Mouse (Mus musculus) erythroblast, adult 5-6 weeks (primary cell): ENCODE results near the gene Olfr155. TPM values are rescaled to one million over a fixed set of nuclear protein-coding genes. Genes with fewer than 3 reads are reported as not detected.

Source experiments
- ATAC-seq: replicated peaks from 2 replicates; pipeline ENCODE4 v1.8.0; 2016; ENCODE audit warnings: moderate number of reproducible peaks, mild to moderate bottlenecking, moderate TSS enrichment, inconsistent platforms; ENCODE audit not compliant: poor library complexity, low FRiP score, severe bottlenecking
- total RNA-seq, 2 experiments: library from RNA; stranded (forward) in 1 of 2; stranded (reverse) in 1 of 2; fragments of 150-400 nt in 1 of 2; fragments of 200-764, 138-1000 nt in 1 of 2; gene quantifications; 2 replicates each; pipeline versions ENCODE4 v1.2.3 to v1.2.4; 2015 to 2017; ENCODE audit warnings: low replicate concordance in 2 of 2

The Olfr155 gene
- total RNA-seq (2015; ENCODE audit: low replicate concordance) (not detected in 2 replicates), total RNA-seq (2017; ENCODE audit: low replicate concordance) (not detected in 2 replicates)

DNA sequence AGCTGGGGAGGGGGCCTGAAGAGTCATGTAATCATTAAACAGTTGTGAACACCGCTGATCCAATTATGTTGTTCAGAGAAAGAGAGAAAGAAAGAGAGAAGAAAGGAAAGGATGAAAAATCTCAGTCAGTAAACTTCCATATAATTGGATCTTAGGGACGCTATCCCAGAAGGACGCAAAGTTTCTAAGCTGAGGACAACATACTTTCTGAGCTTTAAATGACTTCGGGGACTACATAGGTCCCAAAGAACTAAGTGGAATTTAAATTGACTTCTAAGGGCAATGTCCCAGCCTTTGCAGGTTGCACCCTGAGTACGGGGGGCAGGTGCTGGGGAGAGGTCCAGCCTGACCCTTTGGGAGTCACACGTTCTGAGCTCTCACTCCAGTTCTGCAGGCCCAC lies at the start of gene Olfr155:
Gene Olfr155, plus strand, starts transcription at position 301 of the 400 bp plus-strand sequence.
- no peak for ATAC-seq

DNA sequence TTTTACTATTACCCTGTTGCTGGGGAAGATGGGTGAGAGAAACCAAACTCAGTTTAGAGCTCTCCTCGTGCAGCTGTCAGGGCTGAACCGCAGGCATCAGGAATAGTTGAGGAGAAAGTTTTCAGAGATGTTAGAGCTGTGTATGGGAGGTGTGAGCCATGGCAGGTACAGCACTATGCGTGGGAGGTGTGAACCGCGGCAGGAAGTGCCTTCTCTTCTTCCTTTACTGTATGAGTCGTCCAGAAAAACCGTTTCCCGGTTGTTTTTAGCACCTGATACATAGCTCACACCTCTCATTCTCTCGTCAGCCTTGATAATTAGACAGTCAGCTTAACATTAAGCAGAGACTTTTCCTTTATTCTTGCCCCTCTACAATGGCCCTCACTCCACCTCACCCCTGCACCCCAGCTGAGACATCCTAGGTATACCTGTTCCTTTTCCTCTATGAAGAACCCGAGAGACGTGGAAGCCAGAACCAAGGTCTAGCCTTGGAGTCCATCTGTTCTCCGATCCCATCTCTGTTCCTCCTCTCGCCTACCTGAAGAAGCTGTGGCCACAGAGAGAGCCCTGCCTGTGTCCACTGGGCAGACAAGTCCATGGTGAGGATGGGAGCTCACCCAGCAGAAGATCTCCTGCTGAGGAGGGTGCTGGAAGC lies 28.3 kb upstream of the Olfr155 start:
- no peak for ATAC-seq

DNA sequence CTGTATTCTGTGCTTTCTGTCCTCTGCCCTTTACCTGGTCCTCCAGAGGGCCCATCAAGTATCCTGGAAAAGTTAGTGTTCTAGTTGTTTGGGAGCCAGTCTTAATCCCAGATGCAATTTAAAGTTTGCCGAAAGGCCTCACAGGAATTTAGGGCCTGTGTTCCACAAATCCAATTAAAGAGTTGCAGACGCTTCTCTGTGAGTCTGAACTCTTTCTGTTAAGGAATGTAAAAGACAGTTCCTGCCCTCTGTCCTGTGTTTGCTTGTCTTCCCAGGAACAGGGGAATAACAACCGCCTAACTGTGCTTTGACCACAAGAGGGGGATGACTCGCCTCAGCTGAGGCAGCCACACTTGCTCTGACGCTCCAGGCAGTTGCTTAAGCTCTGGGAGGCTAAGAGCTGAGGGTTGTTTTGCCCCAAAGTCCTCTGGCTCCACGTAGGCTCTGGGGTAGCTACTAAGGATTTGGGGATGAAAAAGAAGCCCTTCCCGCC lies 27.5 kb upstream of the Olfr155 start, which contains the start of gene Olfr156:
Gene Olfr156, minus strand, starts transcription at position 51 of the 493 bp plus-strand sequence.
- ATAC-seq = no peak

DNA sequence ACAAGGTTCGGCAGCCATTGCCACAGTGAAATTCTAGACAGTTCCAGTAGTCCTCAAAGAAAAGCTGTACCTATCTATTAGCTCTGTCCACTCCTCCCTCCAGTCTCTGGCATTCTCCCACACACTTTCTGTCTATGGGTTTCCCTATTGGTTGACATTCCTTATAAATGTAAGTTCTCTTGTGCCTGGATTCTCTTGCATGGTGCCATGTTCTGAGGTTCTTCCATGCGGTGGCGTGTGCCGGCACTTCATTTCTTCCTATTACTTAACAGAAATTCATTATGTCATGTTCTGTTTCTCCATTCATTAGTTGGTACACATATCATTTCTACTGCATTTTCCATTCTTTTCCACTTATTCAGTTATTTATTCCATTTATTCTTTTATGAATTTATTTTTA lies 22.6 kb upstream of the Olfr155 start:
- ATAC-seq = no peak

DNA sequence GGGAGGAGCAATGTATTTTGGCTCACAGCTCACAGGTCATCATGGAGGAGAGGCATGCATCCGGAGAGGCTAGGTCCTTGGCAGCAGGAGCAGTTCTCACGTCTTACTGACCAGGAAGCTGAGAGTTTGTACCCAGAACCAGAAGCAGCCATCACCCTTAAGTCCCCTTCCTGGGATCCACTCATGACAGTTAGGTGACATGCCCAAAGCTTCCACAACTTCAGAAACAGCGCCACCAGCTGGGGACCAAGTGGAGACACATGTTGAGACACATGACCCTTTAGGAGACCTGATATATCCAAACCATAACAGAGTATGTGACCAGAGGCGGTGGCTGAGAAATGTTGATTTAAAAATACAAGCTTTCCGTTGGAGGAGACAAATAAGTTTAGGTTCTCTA lies 19.3 kb upstream of the Olfr155 start:
- ATAC-seq = no peak

DNA sequence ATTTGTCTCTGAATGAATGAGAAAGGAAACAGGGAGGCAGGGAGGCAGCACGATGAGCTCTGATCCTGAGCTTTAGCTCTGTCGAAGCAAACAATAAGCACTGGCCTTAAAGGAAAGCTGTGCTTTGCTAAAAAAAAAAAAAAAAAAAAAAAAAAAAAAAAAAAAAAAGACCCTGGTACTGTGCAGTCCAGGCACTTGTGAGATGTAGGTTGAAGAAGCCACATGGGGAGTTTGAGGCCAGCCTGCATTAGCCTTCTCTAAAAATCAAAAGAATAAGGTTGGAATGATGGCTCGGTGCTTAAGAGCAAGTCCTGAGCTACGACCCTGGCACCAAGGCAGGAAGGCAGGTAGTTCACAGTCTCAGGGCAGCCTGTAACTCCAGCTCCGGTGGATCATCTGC lies 17.6 kb upstream of the Olfr155 start:
- no peak for ATAC-seq

DNA sequence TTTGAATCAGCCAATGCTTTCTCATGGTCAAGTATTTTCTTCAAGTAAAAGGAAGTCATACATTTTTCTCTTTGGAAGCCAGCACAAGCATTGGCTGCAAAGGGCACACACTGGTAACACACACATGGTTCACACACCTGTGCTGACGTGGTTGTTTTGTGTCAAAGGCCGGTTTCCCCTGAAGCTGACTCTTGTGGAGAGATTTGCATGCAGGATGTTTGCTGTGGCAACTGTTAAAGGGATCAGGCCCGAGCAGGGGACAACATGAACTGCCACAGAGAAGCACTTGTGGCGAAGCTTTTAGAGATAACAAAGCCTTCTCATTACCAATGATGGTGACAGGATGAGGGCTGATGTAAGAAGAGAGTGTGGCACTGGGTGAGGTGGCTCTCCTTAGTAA lies 16.6 kb upstream of the Olfr155 start:
- ATAC-seq = no peak

DNA sequence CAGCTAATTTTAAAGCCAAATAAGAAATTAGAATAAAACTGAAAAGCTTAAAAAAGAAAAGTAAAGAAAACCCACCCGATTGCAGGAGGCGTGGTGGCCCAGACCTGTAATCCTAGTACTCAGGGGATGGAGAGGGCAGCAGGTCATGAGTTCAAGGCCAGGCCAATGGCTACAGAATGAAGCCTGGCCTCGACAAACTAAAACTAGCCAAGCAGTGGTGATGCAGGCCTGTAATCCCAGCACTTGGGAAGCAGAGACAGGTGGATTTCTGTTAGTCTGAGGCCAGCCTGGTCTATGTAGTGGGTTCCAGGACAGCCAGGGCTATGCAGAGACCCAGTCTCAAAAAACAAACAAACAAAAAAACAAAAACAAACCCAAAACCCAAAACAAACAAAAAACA lies 13.0 kb upstream of the Olfr155 start:
- no peak for ATAC-seq

DNA sequence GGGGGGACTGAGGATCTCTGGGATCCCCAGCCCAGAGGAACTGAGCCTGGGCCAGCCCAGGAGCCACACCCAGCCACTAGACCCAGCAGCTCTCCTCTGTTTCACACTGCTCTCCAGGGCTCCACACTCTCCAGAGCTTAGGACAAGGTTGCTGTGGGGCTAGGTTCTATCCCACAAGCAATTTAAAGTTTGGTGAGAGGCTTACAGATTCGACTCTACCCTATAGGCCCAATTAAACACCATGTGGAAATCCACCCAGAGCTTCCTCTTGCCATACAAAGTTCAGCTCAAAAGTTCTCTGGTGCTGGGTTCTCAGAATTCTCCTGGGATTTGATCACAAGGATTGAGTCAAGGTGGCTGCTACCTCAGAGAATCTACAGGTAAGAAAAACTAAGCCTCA lies 11.3 kb upstream of the Olfr155 start, which contains the start of gene Olfr157:
Gene Olfr157, minus strand, starts transcription at position 101 of the 400 bp plus-strand sequence.
- ATAC-seq = no peak

DNA sequence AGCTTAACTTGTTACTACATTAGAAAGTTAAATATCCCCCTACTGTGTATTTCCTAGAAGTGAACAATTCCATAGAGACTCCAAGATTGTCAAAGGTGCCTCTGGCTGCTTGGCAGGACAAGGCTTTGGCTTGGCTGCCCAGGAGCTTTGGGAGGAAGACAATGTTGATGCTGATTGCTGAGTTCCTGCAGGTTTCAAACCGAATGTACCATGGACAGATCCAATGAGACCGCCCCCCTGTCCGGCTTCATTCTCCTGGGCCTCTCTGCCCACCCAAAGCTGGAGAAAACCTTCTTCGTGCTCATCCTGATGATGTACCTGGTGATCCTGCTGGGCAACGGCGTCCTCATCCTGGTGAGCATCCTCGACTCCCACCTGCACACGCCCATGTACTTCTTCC lies 2.7 kb downstream of the Olfr155 start:
- no peak for ATAC-seq

DNA sequence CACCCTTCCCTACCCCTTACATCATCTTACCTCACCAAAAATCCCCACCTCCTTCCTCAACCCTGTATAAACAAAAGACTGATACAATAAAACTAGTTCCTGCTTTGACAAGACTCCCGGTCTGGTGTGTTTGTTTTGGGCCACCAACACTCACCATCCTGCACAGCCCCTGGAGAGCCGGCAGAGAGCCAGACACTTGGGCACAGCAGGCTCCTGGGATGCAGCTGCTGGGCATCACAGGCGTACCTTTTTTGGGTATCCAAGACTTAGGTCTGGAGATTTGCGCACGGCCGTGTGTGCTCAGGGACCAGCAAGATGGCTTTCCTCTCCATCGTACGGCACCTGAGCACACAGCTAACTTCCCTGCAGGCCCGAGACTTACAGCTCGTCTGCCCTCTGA lies 8.5 kb downstream of the Olfr155 start:
- ATAC-seq = no peak

DNA sequence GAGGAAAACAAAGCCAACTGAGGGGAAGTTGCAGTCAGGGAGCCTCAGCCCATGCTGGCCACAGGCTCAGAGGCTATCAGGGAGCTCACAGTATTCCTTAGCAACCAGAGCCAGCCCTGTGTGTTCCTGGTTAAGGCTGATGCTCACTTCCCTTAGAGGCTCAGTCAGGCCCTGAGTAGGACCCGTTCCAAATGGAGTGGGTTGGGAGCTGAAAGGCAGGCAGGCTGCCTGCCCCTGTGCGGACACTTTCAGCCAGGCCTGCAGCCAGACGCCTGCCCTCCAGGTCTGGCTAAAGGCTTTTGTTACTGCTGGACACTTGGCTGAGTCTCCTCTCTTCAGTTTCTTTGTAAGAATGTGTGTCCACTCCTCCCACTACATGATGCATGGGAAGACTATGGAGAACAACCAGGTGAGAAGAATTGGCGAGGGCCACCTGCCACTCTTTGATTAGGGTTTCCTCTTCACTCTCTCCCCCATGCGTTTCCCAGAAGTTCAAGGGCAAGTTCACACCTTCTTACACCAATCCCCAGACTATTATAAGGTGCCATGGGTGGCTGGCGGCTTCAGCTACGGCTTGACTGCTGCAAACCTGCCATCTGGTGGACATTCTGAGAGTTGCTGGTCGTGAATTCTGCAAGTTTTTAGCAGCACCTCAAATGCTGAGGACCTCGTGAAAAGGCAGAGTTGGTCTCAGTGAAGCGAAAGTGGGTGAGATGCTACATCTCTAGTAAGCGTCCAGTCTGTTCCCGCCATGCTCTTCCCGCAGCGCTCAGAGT lies 9.6 kb downstream of the Olfr155 start:
- ATAC-seq = 0 out of 2 replicates have a peak, but pooled peaks have one; percentile 57

DNA sequence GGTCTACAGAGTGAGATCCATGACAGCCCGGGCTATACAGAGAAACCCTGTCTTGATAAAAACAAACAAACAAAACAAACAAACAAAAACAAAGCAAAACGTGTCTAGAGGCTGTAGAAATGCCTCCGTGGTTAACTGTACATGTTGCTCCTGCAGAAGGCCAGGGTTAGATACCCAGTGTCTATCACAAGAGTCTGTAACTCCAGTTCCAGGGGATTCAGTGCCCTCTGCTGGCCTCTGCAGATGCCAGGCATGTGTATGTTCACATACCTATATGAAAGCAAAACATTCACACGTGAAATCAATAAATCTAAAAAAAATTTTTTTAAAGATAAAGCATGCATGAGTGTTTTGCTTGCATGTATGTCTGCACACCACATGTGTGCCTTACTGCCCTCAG lies 11.9 kb downstream of the Olfr155 start:
- ATAC-seq = no peak

DNA sequence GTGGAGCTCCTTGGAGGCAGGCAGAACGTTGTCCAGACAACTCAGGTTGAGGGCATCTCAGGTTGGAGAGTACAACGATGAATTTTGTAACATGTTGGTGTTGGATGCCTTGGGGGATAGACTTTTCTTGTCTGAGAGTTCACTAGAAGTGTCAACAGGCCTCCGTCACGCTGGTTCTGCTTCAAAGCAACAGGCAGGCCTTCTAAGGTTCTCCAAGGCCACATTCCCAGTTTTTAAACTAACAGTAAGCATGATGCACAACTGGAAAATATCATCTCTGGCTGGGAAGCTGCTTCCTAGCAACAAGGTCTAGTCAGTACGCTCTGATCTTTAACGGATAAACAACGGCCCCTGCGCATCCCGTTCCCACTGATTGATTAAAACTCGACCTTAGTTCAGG lies 18.5 kb downstream of the Olfr155 start:
- no peak for ATAC-seq

DNA sequence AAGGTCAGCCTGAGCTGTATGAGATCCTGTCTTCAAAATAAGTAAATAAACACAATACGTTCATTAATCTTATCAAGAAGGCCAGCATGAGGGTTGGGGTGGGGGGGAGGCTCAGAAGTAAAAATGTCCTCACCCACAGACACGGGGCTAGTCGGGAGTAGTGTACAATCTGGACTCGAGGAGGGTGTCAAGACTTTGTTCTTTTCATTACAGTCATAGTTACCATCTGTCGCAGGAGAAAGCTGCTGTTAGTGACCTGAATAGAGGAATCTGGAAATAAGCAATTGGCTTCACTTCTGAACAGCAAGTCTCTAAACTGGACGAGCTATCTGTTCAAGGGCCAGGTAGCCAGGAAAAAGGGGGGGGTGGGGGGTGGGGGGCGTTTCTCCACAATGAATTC lies 23.1 kb downstream of the Olfr155 start:
- no peak for ATAC-seq

DNA sequence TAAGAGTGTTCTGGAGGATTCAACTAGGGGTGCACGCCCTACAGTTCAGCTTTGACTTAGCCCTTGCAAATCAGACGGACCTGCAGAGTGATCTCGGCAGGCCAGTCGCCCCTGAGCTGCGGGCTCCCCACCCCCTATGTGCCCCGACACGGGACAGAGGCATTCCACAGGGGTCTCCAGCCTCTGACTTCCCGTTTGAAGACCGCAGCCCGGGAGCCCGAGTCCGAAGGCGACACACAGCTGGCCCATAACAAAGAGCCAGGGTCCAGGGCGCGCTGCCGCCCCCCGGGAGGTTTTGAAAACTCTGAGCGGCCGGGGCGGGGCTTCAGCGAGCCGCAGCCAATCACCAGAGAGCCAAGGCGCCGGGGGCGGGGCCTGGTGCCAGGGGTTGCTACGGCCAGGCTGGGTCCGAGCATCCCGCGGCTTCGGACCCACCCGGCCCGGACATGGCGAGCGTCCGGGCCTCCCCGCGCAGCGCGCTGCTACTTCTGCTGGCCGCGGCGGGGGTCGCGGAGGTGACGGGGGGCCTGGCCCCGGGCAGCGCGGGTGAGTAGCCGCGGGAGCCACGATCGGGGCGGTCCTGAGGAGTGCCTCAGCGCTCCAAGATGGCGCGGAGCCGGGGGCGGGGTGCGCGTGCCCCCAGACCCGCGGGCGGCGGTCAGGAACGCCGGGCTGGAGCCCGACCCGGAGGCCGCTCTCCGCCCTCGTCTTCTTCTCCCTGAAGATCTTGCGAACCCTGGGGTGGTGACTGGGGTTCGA lies 24.0 kb downstream of the Olfr155 start, which contains the start of gene Reck:
Gene Reck, plus strand, starts transcription at position 371 of the 759 bp plus-strand sequence.
- peak; percentile 72; the same call in 1 of the 2 replicates for ATAC-seq

DNA sequence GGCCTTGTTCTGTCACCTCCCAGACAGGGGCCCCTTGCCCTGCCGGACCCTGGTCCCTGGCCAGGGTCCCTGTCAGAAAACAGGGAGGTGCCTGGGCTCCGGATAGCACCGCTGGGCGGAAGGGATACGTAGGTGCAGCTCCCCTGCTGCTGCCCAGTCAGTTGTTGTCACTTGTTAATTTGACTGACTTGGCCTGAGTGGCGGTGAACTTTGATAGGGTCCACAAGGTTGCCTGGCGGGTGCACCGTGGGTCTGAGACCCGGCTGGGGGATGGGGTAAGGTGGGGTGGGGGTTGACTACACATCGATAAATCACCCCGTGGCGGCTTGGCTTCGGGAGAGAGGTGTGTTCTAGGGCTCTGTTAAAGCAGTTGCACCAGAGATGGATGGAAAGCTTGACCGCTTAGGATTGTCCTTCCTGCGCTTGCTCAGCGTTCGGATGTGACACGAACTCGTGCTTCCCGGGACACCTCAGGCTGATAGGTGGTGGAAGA lies 24.6 kb downstream of the Olfr155 start:
- ATAC-seq = no peak

DNA sequence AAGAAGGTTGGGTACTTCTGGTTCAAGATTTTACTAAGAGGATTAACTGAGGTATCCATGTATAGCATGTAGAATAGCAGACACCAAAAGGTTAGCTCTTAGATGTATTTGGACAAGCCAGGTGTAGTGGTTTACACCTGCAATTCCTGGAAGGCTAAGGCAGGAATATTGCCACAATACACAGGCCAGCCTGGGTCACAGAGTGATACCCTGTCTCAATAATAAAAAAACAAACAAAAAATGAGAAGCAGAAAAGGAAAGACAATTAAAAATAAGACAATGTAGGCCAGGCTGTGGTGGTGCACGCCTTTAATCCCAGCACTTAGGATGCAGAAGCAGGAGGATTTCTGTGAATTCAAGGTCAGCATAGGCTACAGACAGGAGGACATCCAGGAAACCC lies 25.9 kb downstream of the Olfr155 start:
- ATAC-seq = no peak

DNA sequence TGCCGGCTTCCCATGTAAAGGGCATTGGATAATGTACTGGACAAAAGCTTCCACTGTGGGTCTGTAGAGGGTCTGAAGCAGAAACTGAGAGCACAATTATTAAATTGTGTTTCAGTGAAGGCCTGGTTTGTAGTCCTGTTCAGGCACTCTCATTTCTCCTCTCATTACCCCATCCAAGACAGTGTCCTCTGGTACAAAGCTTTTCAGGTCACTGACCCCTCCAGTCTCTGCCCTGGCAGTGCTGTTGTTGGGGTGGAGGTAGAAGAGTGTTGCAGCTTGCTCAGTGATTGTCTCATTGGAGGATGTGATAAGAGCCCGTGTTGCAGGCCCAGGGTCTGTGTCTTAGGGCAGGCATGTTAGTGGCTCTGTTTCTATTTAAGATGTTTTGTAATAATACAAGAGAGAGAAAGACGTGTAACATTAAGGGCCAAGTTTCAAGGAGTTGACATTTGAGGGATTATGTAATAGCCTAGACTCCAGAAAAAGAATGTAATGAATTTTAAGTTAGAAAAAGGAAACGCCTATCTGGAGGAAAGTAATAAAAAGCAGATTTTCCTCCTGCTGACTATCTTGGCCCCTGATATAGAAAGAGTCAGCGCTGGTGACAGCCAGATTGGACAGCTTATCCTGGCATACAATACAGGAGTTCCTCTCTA lies 26.9 kb downstream of the Olfr155 start:
- ATAC-seq = no peak
